Mouse (Mus musculus) limb, embryonic 13.5 days (tissue): ENCODE results near the gene Sec31b. TPM values are rescaled to one million over a fixed set of nuclear protein-coding genes. Genes with fewer than 3 reads are reported as not detected.

ENCODE experiments used
- ATAC-seq: fragments of 200-750 bp; cut with Nextera tagmentation; 2 replicates; pipeline ENCODE4 v1.8.0; 2017; ENCODE audit warnings: low read depth, moderate number of reproducible peaks, moderate TSS enrichment; ENCODE audit not compliant: low FRiP score
- H3K27ac ChIP-seq: fragments of 300-500 bp; sonication (generic); 2 replicates; pipeline ENCODE4 v1.5.1; 2015; ENCODE audit warnings: inconsistent platforms, mild to moderate bottlenecking, moderate library complexity
- H3K27me3 ChIP-seq: fragments of 300-500 bp; sonication (generic); 2 replicates; pipeline ENCODE4 v1.6.1; 2015; ENCODE audit warnings: mild to moderate bottlenecking, inconsistent platforms
- H3K36me3 ChIP-seq: fragments of 300-500 bp; sonication (generic); 2 replicates; pipeline ENCODE4 v1.6.1; 2015; ENCODE audit warnings: inconsistent platforms, mild to moderate bottlenecking, moderate library complexity
- H3K4me1 ChIP-seq: fragments of 300-500 bp; sonication (generic); 2 replicates; pipeline ENCODE4 v1.6.1; 2015; ENCODE audit warnings: inconsistent platforms
- H3K4me2 ChIP-seq: fragments of 300-500 bp; sonication (generic); replicated peaks from 2 replicates; pipeline ENCODE4 v1.6.1; 2015; ENCODE audit warnings: inconsistent platforms, mild to moderate bottlenecking, moderate library complexity
- H3K4me3 ChIP-seq: fragments of 300-500 bp; sonication (generic); 2 replicates; pipeline ENCODE4 v1.5.1; 2015; ENCODE audit warnings: moderate library complexity, mild to moderate bottlenecking, inconsistent platforms
- H3K9ac ChIP-seq: fragments of 300-500 bp; sonication (generic); 2 replicates; pipeline ENCODE4 v1.6.1; 2015; ENCODE audit warnings: mild to moderate bottlenecking, inconsistent platforms
- H3K9me3 ChIP-seq: fragments of 300-500 bp; sonication (generic); 2 replicates; pipeline ENCODE4 v1.6.1; 2016; ENCODE audit warnings: inconsistent platforms
- WGBS: fragments of 180-500 bp; shearing (Covaris S2); methylation state at CpG from one replicate; pipeline ENCODE4 v1.1.7; 2015; 5-methylcytosine and 5-hydroxymethylcytosine counted together
- polyA plus RNA-seq: library from polyadenylated mRNA; unstranded; fragments of >200 nt; fragmentation: Nextera tagmentation; extraction: Ambion mirVana; gene quantifications from 2 replicates; pipeline ENCODE4 v1.2.1, GENCODE M21; 2015

Sec31b gene
- polyA plus RNA-seq, 1 experiment from 2014 or later, result 0.34 TPM

DNA sequence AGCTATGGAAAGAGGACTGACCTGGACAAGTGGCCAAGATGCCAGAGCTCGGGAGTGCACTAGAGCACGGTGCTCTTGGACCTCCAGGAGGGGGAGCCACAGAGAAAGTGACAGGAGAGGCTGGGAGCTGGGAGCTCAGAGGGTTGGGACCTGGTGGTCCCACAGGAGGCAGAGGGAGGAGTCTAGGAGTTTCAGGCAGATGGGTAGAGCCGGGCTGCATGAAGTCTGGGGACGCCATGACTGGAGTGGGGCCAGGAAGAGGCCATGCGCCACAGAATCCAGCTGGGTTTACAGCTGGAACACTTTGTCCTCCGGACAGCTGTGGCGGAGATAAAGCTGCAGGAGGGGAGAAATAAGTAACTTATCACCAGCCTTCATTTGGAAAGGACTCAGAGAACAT is 26.5 kb downstream of the Sec31b start:
- no peaks in the 10 kb centered on the region for H3K36me3 ChIP-seq
- peaks cover 54% of the 10 kb centered on the region for H3K27me3 ChIP-seq
- peaks cover 13% of the 10 kb centered on the region; the same call in 1 of the 2 replicates for H3K4me1 ChIP-seq
- no peak overlapping the region for H3K4me3 ChIP-seq
- no peaks in the 10 kb centered on the region for H3K9me3 ChIP-seq
- 30% methylated on average over 7 of the region's 7 CpGs for whole genome bisulfite sequencing
- H3K27ac ChIP-seq, result no peak overlapping the region
- H3K9ac ChIP-seq, result no peak overlapping the region
- no peak overlapping the region for H3K4me2 ChIP-seq
- ATAC-seq, result no peak

DNA sequence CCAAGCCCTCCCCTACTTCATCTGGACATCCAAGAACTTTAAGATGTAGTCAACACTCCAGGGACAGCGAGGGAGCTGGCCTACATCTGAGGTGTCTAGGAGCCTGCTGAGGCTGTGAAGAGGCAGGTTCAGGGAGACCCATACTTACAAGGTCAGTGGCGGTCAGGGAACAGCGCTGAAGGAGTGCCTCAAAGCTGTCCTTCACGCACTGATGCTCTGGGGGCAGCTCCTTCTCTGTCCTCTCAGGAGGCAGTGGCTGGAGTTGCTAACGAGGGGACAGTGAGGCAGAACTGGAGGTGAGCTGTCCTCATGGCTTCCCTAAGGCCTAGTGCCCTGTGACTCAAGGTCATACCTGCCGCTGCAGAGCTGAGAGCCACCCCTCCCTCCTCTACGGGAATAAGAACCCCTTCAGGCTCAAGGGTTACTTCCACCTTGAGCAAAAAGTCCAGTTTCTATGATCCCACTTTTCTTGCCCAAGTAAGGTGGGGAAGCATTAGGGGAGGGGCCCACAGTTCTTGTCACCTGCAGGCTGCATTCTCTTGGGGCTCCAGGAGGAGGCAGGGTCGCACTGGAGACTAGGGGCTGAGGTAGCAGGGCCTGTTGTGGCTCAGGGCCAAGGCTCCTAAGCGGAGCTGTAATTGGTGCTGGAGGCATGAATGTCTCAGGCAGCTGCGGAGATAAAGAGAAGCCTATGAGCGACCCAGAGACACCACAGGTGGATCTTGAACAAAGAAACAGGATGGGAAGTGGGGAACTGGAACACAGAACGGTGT is 27.5 kb downstream of the Sec31b start:
- no peak overlapping the region for H3K9ac ChIP-seq
- no peak overlapping the region for H3K4me2 ChIP-seq
- H3K4me1 ChIP-seq, result peaks cover 15% of the 10 kb centered on the region; the same call in 1 of the 2 replicates
- no peaks in the 10 kb centered on the region for H3K36me3 ChIP-seq
- 54% methylated on average over 12 of the region's 12 CpGs for WGBS
- H3K27ac ChIP-seq, result no peak overlapping the region
- ATAC-seq, result no peak
- H3K27me3 ChIP-seq, result peaks cover 63% of the 10 kb centered on the region
- no peaks in the 10 kb centered on the region for H3K9me3 ChIP-seq
- no peak overlapping the region for H3K4me3 ChIP-seq

DNA sequence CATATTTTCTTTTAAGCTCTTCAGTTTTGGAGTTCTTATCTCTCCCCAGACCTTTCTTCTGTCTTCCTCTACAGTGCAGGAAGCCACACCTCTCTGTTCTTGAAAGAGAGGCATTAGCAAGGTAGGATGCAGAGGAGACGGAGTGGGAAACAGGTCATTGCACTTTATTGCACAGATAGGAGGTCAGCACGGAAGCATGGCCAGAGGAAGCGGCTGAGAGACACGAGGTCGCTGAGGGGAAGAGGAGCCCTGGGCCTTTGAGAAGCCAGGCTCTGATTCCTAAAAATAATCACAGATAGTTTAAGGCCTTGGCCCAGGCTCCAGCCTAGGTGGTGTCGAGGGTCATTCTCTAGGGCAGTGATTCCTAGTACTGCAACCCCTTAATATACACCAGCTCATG is 29.9 kb downstream of the Sec31b start:
- no peak for ATAC-seq
- WGBS, result 46% methylated on average over 6 of the region's 6 CpGs
- Histone ChIP-seq H3K27ac (no peak overlapping the region), H3K27me3 (peaks cover 88% of the 10 kb centered on the region), H3K36me3 (no peaks in the 10 kb centered on the region), H3K9ac (no peak overlapping the region), H3K4me1 (peaks cover 30% of the 10 kb centered on the region), H3K4me3 (no peak overlapping the region), H3K9me3 (no peaks in the 10 kb centered on the region), H3K4me2 (no peak overlapping the region)

DNA sequence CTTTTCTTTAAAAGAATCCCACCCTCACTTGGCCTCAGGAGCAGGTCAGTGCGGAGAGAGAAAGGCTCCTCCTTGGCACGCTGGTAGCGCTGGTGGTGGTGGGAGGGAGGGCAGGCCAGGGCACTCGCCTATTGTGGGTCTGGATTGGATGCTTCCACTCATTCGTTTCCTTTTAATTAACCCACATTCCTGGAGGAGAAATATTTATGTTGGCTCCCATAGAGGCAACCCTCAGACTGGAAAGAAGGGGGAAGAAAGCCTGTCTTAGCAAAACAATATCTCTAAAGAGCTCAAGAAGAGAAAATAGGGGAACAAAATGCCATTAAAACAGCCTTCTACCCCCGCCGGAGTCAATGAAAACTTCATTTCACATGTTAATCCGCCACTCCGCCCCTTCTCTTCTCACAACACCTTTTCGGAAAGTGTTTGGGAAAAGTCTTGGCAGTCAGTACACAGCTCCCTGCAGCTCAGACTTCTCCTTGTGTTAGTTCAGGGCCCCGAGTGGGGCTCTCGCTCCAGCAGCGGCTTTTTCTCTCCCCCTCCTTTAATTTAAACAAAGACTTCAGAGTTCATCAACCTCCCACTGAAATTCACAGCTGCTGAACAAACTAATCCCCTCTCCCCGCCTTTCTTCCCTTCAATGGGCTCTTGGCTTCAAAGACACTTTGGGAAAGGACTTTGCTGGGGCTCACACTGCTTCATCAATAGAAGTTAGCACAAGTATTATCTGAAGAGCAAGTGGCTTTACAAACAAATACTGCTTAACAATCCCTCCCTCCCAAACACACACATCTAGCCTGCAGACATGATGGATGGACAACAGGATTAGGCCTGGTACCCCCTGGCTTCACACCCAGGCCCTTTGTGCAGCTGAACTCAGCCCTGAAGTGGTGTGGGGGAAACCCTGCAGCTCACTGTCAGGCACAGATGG is 30.9 kb downstream of the Sec31b start:
- peaks cover 34% of the 10 kb centered on the region for H3K4me1 ChIP-seq

DNA sequence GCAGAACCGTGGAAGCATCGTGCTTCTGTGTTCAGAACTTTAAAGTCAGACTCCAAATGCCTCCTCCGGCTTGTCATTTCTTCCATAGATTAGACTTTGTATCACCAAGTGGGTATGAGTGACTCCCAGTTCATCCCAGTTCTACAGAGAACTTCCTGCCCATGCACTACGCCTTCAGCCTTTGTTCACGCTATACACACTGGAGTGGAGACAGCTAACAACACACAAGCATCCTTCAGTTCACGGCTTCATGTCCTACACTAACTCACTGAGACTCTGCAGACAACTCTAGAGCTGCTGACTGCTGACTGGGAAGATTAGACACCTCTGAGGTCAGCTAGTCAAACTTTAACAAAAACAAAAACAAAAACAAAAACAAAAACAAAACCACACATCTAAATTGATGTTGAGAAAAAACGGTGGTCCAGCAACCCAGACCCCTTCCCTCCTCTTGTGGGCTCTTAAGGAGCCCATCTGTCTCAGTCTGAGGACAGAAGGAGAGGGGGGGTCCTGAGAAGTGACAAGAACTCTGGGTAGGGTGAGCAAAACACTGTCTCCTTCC is 31.7 kb downstream of the Sec31b start:
- Histone ChIP-seq H3K4me1 (peaks cover 32% of the 10 kb centered on the region), H3K9me3 (no peaks in the 10 kb centered on the region), H3K36me3 (no peaks in the 10 kb centered on the region), H3K4me2 (peak overlapping the region; percentile 27; the same call in 1 of the 2 replicates), H3K27me3 (peaks cover 97% of the 10 kb centered on the region), H3K4me3 (no peak overlapping the region), H3K9ac (no peak overlapping the region), H3K27ac (no peak overlapping the region)
- WGBS, result 26% methylated on average over 7 of the region's 7 CpGs
- no peak for ATAC-seq

More for the DNA sequence above, 30.9 kb downstream of the Sec31b start:
- H3K9me3 ChIP-seq, result no peaks in the 10 kb centered on the region
- WGBS, result 11% methylated on average over 14 of the region's 14 CpGs
- H3K4me3 ChIP-seq, result no peak overlapping the region
- H3K36me3 ChIP-seq, result no peaks in the 10 kb centered on the region
- ATAC-seq, result no peak
- H3K4me2 ChIP-seq, result peak overlapping the region; percentile 27
- no peak overlapping the region for H3K27ac ChIP-seq
- H3K9ac ChIP-seq, result no peak overlapping the region
- peaks cover 94% of the 10 kb centered on the region for H3K27me3 ChIP-seq

DNA sequence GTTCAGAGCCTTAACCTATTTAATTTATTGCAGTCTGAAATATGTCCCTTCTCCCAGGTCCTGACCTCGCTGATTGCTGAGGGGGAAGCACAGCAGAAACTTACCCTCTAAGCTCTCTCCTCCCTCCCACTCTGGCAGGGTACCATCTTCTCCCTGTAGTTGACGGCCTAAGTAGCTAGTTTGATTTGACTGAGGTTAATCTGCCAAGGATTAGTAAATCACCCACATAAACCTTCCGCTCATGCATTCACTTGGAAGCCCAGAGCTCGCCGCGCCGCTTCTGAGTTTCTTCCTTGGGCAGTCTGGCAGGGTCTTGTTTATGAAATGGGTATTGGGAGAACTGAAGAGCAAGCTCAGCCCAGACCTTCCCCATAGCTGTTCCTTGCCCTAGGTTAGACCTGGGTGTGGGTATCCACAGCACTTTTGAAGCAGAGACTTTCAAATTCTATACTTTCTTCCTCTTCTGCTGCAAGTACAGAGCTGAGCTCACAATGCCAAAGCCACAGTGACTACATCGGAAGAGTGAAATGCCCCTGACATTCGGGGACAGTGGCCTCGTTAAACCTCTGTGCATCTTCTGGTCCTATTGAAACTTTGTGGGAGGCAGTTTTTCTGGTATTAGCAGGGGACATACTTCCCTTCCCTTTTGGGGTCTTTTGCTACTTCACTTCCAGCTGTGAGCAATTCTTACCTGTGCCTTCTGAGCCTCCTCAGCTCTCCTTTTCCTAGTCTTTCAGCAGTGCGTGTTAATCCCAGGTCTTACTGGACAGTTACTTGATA is 32.4 kb downstream of the Sec31b start:
- no peak overlapping the region for H3K4me2 ChIP-seq
- no peak overlapping the region for H3K4me3 ChIP-seq
- no peak overlapping the region for H3K9ac ChIP-seq
- peaks cover 31% of the 10 kb centered on the region for H3K4me1 ChIP-seq
- 13% methylated on average over 11 of the region's 11 CpGs for WGBS
- no peak overlapping the region for H3K27ac ChIP-seq
- peaks cover 98% of the 10 kb centered on the region for H3K27me3 ChIP-seq
- ATAC-seq, result no peak
- no peaks in the 10 kb centered on the region for H3K9me3 ChIP-seq
- H3K36me3 ChIP-seq, result no peaks in the 10 kb centered on the region

DNA sequence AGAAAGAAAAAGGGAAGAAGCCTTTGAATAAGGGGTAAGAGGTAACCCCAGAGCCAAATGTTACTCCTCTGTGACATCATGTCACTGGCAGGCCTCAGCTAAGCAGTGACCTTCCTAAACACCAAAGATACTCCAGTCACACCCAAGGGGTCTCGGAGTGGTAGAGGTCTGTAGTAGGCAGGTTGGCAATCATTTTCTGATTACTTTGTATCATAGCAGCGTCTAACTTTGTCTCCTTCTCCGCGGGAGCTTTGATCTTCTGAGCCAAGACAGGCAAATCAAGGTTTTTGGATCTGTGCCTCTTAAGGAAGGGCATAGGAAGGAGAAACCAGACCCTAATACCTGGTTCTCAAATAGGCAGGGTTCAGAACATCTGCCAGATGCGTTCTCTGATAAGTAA is 33.1 kb downstream of the Sec31b start:
- peaks cover 31% of the 10 kb centered on the region for H3K4me1 ChIP-seq
- no peaks in the 10 kb centered on the region for H3K36me3 ChIP-seq
- H3K4me3 ChIP-seq, result no peak overlapping the region; the same call in 1 of the 2 replicates
- 31% methylated on average over 5 of the region's 5 CpGs for WGBS
- no peak overlapping the region for H3K9ac ChIP-seq
- no peaks in the 10 kb centered on the region for H3K9me3 ChIP-seq
- H3K27me3 ChIP-seq, result peaks cover 98% of the 10 kb centered on the region
- H3K4me2 ChIP-seq, result no peak overlapping the region
- ATAC-seq, result no peak
- no peak overlapping the region for H3K27ac ChIP-seq

DNA sequence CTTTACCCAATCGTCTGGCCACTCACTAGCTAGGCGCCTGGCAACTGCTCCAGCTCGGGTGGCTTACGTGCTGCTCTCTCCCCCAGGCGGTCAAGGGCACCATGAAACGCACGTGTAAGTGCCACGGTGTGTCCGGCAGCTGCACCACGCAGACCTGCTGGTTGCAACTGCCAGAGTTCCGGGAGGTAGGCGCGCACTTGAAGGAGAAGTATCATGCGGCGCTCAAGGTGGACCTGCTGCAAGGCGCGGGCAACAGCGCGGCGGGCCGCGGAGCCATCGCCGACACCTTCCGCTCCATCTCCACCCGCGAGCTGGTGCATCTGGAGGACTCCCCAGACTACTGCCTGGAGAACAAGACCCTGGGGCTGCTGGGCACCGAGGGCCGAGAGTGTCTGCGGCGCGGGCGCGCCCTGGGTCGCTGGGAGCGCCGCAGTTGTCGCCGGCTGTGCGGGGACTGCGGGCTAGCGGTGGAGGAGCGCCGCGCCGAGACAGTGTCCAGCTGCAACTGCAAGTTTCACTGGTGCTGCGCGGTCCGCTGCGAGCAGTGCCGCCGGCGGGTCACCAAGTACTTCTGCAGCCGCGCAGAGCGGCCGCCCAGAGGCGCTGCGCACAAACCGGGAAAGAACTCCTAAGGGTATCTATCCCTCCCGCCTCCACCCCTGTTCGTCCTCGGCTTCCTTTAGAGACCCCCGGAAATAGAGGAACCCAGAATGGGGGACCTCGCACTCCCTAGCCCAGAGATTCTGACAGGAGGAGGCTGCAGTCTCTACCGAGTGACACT is 34.0 kb downstream of the Sec31b start:
- Histone ChIP-seq H3K4me3 (peak overlapping the region; percentile 49), H3K27ac (no peak overlapping the region), H3K27me3 (peaks cover 98% of the 10 kb centered on the region), H3K9ac (peak overlapping the region; percentile 59), H3K36me3 (no peaks in the 10 kb centered on the region), H3K4me2 (peak overlapping the region; percentile 87), H3K4me1 (peaks cover 31% of the 10 kb centered on the region), H3K9me3 (no peaks in the 10 kb centered on the region)
- WGBS, result under 1% methylated on average over 65 of the region's 66 CpGs
- peak; percentile 15; the same call in 1 of the 2 replicates for ATAC-seq

DNA sequence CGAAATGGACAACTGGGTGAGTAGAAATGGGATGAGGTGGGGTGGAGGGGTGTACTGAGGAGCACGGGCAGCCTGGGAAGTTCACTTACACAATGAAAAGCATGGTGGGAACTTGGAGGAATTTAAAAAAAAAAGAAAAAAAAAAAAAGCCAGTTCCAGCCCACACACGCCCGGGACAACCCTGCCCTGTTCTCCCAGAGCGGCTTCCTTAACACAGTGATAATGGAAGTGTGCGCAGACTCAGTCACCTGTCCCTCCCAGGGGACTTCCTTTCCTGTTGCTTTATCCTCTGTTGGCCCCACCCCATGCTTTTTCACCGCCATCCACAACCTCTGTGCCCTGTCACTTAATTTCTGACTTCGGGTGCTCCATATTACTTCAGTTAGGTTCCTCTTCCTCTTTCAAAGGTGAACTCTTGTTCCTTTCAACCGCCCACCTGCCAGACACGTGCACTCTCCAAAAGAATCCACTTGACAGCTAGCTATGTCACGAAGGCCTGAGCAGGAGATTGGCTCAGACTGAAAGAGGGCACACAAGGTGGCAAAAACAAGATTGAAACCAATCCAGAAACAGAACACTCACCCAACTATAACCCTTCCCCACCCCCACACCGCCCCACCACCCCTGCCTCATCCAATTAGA is 35.0 kb downstream of the Sec31b start:
- no peak for ATAC-seq
- Histone ChIP-seq H3K27ac (no peak overlapping the region), H3K4me2 (peak overlapping the region; percentile 87), H3K27me3 (peaks cover 95% of the 10 kb centered on the region), H3K4me1 (peaks cover 31% of the 10 kb centered on the region), H3K9me3 (no peaks in the 10 kb centered on the region), H3K4me3 (peak overlapping the region; percentile 49), H3K36me3 (no peaks in the 10 kb centered on the region), H3K9ac (no peak overlapping the region)
- WGBS, result 4% methylated on average over 12 of the region's 12 CpGs

DNA sequence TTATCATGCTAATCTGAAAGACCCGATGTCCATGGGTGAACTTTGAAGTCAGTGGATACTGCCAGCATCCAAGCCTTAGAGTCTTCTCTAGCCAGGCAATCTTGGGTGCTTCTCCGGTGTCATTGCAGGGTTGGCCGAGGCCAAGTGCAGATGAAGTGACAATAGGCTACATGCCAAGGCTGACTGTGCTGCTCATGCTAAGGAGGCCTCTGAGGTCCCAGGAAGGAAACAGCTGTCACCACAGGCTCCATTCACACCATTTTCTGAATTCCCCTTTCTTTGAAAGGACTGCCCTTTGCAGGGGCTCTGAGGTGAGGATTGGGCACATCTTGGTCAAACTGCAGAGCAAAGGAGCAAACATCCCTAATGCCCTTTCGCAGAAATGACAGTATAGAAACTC is 42.9 kb downstream of the Sec31b start:
- 77% methylated on average over 4 of the region's 4 CpGs for WGBS
- H3K9me3 ChIP-seq, result no peaks in the 10 kb centered on the region
- no peak overlapping the region for H3K4me3 ChIP-seq
- H3K4me1 ChIP-seq, result no peaks in the 10 kb centered on the region
- H3K27me3 ChIP-seq, result peaks cover 62% of the 10 kb centered on the region
- no peak overlapping the region for H3K4me2 ChIP-seq
- ATAC-seq, result no peak
- no peaks in the 10 kb centered on the region for H3K36me3 ChIP-seq
- H3K27ac ChIP-seq, result no peak overlapping the region
- H3K9ac ChIP-seq, result no peak overlapping the region
